Mouse (Mus musculus) thymus, postnatal 25 days (tissue): ENCODE data around the gene Nudcd3.

Experiments used
- DNase-seq: peaks from one replicate; pipeline ENCODE4 v3.0.0; 2022

Nudcd3 gene

DNA sequence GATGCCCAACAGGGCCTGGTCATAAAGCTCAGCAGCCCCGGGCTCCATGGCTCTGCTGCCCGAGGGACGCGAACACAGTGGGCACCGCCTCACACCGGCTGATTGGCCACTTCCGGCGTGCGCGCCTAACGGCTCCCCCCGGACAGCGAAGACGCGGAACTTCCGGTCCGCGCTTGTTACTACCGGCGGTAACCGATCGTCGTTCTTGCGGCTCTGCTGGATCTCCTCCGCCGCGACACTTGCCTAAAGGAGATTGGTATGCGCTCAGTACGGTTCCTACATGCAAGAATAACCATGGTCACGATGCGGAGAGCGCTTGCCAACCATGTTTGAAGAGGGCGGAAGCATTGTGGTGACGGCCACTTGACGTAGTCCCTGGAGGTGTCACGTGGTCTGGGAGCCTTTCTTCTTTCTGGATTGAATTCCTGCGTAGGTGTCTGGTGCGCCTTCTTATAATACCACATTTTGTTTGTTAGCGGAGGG is at the start of gene Nudcd3:
Nudcd3 (minus strand) TSS at position 329 of the 483 bp plus-strand sequence.
- DNase-seq, result peak; percentile 87

DNA sequence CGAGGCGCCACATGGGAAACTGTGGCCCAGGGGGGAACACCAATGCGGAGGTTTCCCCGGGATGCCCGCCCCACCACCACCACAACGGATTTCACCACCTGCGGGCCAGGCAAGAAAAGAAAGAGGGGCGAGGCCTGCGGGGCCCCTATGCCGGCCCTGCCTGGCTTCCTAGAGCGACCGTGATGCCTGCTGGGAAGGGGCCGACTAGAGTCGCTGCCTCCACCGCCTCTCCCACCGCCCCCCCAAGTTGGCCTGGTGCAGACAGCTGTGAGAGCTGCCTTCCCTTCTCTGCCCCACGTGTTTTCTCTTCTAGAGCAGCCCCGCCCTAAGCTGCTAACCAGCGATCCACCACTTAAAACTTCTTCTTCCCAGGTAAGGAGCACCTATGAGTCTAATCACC is 44.5 kb upstream of the Nudcd3 start:
- no peak for DNase-seq

DNA sequence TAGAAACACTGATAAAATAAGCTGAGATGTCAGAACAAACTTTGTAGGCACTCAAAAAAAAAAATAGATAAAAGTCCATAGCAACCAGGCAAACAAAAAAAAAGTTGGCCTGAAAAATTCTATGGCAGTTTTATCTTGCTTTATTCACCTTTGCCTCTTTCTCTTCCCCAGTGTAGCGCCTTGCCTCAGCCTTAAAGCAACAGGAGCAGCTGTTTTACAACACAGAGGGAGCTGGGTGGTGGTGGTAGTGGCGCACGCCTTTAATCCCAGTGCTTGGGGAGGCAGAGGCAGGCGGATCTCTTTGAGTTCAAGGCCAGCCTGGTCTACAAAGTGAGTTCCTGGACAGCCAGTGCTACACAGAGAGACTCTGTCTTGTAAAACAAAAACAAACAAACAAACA is 32.8 kb upstream of the Nudcd3 start:
- DNase-seq, result no peak

DNA sequence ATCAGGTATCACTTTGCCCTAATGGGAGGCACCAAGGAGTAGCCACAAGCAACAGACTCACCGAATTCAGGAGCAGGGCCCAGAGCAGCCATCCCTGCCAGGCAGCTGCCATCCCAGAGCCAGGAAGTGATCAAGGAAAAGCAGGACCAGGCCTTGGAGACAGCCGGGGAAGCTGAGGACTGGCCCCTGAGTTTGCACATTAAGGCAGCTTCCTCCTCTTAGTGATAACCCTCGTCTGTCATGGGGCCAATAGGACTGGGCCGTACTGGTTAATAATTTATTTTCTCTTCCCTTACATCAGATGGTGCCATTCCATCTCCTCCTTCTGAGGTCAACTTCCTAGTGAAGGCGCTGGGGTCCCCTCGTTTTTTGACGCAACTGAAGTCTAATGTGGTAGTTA is 29.8 kb upstream of the Nudcd3 start, which contains the start of gene Npc1l1:
Npc1l1 (minus strand) TSS at position 132 of the 400 bp plus-strand sequence.
- no peak for DNase-seq

DNA sequence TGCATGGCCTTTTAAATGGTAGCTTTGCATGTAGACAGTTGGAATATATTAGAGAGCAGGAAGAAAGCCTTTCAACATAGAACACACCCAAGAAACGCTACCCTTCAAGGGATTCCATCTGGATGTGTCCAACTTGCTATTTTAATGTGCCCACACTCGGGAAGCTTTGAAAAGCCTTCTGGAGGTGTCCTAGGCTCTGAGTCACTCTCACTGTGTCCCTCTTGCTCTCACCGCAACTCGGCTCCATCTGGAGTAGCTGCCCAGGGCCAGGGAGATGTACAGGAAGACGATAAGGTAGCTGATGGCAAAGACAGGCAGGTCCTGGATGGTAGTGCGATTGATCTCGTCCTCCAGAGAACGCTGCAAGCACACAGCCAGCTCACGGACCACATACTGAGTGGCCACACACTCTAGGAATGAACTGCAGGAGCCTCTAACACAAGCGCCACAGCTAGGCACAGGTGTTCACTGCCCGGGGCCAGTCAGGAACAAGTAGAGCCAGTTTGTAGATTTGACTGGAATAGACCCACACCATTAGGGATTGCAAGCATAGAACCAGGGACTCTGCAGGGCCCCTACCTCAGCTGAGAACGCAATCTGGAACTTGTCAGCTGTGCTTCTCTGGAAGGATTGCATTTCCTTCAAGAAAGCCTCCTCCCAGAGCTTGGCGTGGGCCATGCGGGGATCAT is 24.5 kb upstream of the Nudcd3 start:
- no peak for DNase-seq

DNA sequence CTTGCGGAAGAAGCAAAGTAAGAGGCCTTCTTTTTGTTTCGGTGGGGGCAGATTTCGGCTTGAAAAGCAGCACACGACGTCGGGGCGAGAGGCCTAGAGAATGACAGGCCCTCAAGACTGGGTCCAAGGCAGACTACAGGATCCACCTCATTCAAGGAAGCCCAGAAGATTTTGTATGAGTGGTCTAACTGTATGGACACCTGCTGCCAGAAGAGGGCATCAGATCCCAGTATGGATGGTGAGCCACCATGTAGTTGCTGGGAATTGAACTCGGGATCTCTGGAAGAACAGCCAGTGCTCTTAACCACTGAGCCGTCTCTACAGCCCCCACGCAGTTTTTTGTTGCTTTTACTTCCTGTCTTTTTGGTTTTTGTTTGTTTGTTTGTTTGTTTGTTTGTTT is 22.0 kb upstream of the Nudcd3 start:
- no peak for DNase-seq

DNA sequence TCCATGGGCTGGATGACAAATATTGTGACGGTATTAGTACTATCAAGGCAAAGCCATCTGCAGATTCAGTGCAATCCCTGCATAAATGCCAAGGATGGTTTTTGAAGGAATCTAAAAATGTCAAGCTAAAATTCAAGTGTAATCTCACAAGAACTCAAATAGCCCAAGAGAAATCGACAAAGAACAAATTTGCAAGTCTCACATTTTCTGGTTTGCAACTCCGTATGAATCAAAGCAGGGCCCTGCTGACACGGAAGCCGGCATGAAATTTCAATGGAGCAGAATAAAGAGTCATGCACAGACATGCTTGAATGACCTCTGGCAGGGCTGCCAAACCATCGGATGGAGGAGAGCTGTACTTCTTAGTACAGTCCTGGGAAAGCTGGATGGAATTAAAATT is 19.8 kb upstream of the Nudcd3 start:
- no peak for DNase-seq

DNA sequence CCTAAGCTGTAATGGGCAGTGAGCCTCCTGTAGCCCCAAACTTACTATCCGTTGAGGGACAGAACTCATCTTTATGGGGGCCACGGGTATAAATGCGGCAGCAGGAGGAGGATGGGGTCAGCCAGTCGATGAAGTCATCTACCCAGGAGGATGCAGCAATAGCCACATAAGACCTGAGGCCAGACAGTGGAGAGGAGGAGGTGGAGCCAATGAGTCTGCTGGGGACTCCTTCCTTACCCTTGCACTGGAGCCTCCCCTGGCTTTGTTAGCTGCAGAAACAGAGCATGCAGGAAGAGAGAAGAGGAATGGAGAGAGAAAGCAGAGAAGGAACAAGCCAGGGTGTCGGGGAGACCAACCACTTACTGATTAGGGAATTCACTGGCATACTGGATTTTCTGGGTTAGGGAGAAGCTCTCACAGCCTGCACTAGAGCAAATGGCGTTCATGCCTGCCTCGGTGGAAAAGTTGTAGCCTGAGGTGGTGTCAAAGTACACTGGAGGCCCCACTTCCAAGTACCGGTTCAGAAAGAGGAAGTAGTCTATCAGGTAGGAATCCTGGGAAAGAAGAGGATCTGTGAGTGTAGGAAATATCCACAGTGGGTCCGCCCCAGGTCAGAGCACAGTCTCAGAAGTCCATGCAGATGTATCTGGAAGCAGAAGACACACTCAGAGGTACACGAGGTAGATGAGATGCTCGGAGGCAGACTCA is 18.1 kb upstream of the Nudcd3 start:
- no peak for DNase-seq

DNA sequence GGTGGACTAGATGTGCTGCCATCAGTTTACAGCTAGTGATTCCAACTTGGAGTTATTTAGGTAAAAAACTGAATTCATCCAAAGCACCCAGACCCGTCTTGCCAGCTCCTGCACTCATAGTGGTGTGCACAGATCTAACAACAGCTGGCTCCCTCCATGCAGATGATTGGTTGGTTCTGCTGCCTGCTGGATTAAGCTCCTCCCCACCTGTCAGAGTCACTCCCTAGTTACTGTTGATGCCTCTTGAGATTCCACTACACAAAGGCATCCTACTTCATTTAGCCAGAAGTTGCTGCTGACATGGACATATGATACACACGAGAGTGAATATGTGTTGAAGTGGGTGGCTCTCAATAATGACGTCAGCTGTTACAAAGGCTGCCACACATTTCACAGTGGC is 16.6 kb upstream of the Nudcd3 start:
- no peak for DNase-seq

DNA sequence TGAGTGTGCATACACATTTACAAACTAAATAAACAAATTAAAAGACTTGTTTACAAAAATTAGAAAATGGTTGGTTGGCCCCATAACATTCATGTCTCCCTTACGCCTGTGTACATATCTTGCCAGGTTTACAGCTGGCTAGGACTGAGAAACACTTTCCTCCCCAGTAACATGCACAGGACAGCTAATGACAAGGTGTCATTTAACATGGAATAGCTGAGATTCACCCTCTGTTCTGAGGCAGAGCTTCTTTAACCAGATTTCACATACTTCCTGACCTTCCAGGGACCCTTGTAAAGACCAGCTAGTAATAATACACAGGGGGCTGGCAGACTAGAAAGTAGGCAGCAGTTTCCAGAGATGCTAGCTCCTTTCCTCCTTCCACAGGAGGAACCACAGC is 7.9 kb upstream of the Nudcd3 start:
- DNase-seq, result no peak

DNA sequence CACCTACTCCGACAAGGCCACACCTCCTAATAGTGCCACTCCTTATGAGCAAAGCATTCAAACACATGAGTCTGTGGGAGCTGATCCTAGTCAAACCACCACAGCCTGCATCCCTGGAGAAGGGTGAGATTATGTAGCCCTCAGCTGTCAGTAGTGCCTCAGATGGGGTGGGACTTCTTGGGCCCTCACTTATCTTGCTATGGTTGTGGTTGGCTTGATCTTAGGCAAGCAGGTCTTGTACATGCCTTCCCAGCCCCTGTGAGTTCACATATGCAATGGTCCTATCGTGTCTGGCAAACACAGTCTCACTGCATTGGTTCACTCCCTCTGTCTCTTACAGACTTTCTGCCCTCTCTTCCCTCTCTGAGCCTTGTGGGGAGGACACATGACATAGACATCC is 6.9 kb upstream of the Nudcd3 start:
- no peak for DNase-seq

DNA sequence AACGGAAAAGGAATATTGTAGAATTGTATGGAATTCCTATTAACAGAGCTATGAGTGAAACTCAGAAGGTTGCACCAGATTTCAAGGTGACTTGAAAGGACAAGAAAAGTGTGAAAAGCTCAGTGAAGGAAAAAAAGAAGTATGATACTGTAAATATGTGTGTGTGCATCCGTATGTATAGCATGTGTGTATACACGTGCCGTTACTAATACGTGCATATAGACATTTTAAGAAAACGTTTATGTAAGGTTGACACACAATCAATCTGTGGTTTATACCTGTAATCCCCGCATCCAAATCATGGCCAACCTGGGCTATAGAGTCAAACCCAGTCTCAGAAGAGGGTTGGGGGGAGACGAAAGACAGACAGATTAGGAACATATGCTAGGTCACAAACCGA is 355 bp upstream of the Nudcd3 start:
- no peak for DNase-seq

DNA sequence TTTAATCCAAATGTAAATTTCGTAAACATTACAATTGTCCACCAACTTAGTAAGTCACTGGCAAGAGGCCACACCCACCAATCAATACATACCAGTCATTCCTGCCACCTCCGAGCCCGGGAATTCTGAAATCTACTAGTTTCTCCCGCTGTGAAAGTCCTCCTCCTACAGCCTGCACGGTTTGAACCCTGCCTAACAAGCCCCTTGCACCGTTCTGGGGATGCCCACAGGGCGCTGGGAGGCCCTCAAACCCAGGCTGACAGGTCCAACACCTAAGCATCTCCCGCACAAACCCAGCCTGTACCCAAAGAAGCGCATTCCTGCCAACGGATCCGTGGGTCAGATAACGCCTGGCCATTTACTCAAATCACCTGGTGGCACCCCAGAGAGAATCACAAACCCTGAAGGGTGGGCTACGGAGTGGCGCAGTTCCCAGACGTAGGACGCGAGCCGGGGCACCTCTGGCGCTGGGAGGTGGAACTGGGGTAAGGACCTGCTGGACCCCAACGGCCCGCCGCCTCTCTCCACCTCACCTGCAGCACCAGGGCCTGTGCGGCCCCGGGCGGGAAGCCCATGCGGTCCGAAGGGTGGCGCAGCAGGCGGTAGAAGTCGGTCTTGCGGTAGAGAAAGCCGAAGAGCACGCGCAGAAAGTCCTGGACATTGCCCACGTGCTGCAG is 667 bp downstream of the Nudcd3 start, which contains the start of gene A730071L15Rik:
A730071L15Rik (plus strand) TSS at position 620 of the 677 bp plus-strand sequence.
- DNase-seq, result peak; percentile 34

DNA sequence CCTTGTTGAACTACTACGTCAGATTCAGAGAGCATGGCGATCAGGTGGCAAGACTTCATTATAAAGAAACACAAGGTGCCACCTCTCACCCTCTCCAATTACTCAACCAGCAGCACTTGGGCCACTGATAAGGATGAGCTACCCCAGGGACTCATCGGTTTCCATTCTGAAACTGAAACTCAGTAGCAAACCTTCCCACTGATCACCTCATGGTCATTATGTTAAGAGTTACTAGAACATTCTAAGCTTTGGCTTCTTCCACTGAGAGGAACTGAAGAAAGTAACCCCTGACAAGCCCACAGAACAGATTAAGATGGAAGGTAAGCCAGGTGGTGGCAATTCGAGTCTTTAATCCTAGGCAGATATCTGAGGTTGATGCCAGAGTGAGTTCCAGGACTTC is 1.8 kb downstream of the Nudcd3 start:
- no peak for DNase-seq

DNA sequence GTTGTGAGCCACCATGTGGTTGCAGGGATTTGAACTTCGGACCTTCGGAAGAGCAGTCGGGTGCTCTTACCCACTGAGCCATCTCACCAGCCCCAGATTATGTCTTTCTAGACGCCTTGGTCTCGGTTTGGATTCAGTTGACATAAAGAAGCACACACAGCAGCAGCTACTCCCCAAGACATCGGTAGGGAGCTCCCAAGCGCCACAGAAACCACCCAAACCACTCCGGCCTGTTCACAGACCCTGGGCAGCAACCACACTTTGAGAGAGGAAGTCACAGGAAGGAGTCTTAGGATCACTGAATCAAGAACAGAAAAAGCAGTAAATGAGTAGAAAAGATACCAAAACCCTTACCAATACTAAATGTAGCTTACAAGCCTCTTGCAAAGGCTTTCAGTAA is 3.4 kb downstream of the Nudcd3 start:
- DNase-seq, result no peak

DNA sequence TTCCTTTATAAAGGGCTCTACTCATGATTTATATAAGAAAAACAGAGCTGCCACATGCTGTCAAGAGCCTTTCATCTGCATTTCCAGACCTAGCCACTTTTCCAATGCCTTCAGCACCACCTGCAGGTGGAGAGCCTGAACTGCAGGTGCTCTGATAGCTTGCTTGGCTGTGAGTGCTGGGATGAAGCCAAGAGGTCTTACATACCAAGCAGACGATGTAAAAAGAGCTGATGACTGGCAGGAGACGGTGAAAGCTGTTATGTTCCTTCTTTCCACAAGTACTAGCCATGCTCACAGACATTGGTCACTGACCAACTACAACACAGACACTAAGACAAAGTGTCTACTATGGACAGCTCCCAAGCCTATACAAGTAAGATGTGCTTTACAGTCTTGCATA is 12.3 kb downstream of the Nudcd3 start:
- peak; percentile 91 for DNase-seq

DNA sequence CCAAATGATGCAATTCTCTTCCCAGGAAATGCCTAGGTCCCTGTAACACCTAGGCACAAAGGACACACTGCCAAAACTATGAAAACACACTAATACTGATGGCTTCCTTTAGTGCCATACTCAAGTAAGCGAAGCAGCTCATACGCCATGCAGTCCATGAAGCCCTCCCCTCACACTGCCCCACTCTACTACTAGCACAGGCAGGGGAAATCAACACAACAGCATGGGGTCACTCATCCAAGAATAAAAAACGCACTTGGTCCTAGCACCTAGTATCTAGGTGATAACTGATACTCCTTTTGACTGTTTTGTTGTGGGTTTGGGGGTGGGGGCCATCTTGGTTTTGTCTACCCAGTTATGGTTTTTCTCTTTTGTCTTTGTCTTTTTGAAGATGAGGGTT is 12.8 kb downstream of the Nudcd3 start:
- no peak for DNase-seq

DNA sequence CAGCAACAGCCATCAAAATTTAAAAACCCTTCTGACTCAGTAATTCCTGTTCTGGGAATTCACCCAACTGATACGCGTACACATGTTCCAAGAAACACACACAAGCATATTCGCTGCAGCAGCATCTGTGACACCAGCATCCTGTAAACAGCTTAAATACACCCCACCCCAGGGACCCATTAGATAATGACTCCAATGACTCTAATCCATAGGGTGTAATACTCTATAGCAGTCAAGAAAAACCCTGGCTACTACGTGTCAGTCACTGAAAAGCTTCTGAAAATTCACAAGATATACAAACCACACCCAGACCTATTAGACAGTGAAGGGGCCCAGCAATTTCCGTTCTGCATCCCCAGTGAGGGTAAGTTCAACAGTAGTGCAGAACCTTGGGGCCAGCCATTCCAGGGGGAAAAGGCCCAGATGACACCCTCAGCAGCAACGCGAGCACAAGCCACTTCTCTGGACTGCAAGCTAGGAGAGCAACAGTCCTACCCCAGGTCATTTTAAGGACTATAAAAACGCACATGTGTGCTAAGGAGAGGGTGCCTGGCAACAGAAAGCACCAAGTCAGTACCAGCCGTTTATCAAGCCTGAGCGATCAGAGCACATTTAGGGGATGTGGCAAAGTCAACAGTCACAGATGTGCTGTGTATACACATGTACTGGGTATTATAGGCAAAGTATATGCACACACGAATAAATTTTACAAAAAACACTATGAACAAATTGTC is 15.8 kb downstream of the Nudcd3 start:
- DNase-seq, result peak; percentile 59

DNA sequence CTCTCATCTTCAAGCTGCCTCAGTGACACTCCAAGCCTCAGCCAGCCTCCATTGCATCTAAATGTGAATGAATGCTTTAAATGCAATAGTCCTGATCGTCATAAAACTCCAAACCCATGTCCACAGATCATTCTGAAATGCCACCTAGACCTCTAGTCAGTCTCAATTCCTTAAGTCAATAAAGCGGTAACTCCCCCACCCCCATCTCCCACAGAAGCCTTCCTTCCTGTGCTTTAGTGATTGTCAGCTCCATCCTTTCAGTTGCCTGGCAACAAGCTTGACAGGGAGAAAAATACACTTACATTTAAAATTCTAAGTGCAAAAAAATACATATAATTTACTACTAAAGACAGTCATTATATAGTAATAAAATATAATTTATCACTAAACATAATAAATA is 17.0 kb downstream of the Nudcd3 start:
- peak; percentile 44 for DNase-seq

DNA sequence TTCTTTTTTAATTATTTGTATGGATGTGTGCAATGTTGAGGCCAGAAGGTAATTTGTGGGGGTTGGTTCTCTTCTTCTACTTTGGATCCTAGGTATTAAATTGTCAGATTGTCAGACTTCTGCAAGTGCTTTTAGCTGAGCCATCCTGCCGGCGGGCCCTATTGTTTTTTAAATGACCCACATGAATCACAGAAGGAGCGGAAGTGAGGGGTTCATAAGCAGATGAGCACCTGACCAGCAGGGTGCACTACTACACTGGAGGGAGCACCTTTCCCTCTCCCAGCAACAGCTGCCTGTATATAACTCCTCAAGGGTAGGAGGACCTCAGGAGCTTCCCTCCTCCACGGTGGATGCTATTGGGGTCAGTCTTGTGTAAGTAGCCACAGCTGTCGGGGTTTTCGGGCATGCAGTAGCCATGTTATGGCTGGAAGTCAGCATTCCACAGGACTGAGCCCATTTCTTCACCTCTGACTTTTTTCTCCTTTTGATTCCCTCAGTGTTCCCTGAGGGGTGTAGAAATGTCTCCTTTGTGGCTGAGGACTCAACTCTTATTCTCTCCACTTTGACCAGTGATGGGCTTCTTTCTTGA is 19.3 kb downstream of the Nudcd3 start:
- DNase-seq, result peak; percentile 60

DNA sequence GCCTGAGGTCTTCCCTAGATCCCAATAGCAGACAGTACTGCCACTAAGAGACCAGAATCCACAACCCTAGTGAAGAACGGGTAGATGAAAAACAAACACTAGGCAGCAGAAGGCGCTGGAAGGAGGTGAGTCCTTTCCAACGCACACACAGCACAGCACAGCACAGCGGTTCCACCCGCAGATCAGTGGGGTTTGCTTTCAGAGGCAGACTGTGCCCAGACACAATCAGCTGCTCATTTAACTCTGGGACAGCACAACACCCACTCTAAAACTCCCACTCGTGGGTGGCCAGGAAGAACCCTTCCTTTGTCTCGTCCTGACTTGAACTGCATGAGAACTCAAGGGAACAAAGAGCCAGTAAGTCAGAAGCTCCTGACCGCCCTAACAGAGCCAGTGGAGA is 21.0 kb downstream of the Nudcd3 start:
- no peak for DNase-seq

DNA sequence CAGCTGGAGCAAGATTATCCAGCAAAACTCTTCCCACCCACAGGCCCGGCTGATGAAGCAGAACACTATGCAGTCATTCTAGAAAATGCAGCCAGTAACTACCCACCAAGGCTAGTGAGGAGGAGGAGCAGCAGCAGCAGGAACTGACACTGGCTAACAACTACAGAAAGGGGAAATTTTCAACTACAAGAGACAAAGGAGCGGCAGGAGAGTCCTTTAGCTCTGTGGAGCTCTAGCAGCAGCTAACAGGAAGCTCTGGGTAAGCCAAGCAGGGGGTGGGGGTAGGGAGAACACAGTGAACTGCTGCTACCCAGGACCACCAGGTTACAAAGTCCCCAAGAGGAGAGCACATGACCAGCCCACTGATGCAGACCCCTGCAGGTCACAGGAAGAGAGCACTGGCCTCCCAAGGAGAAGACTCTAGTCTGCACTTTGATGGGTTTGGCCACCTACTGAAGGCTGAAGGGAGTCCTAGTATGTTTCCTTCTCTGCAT is 21.5 kb downstream of the Nudcd3 start:
- DNase-seq, result peak; percentile 76
